Mouse (Mus musculus) midbrain, postnatal 0 days (tissue): ENCODE results near the gene Plcz1. TPM values are rescaled to one million over a fixed set of nuclear protein-coding genes. Genes with fewer than 3 reads are reported as not detected.

Experiments used
- ATAC-seq: fragments of 200-750 bp; cut with Nextera tagmentation; 2 replicates; pipeline ENCODE4 v1.8.0; 2017; ENCODE audit warnings: moderate number of reproducible peaks, mild to moderate bottlenecking, moderate TSS enrichment, moderate library complexity; ENCODE audit not compliant: low FRiP score
- DNase-seq: peaks from one replicate; pipeline ENCODE4 v3.0.0-alpha.2; 2015; ENCODE audit warnings: low spot score
- H3K27ac ChIP-seq: fragments of 300-500 bp; sonication (generic); 2 replicates; pipeline ENCODE4 v1.5.1; 2014; ENCODE audit warnings: low read depth, mild to moderate bottlenecking, low read length, mixed read lengths
- H3K27me3 ChIP-seq: fragments of 300-500 bp; sonication (generic); 2 replicates; pipeline ENCODE4 v1.6.1; 2014; ENCODE audit warnings: low read length, control low read depth, mixed read lengths; ENCODE audit not compliant: insufficient read depth
- H3K36me3 ChIP-seq: fragments of 300-500 bp; sonication (generic); 2 replicates; pipeline ENCODE4 v1.6.1; 2014; ENCODE audit warnings: low read length, control low read depth, mixed read lengths; ENCODE audit not compliant: insufficient read depth
- H3K4me1 ChIP-seq: fragments of 300-500 bp; sonication (generic); 2 replicates; pipeline ENCODE4 v1.6.1; 2014; ENCODE audit warnings: mild to moderate bottlenecking, control low read depth, antibody characterized with exemption, low read length, mixed read lengths; ENCODE audit not compliant: insufficient read depth
- H3K4me2 ChIP-seq: fragments of 300-500 bp; sonication (generic); 2 replicates; pipeline ENCODE4 v1.6.1; 2014; ENCODE audit warnings: low read depth, mild to moderate bottlenecking, low read length, mixed read lengths; ENCODE audit not compliant: poor library complexity, severe bottlenecking
- H3K4me3 ChIP-seq: fragments of 300-500 bp; sonication (generic); 2 replicates; pipeline ENCODE4 v1.5.1; 2014; ENCODE audit warnings: low read depth, mild to moderate bottlenecking, low read length, moderate library complexity
- H3K9ac ChIP-seq: fragments of 300-500 bp; sonication (generic); replicated peaks from 2 replicates; pipeline ENCODE4 v1.6.1; 2014; ENCODE audit warnings: mild to moderate bottlenecking, low read length, moderate library complexity, mixed read lengths; ENCODE audit not compliant: poor library complexity, severe bottlenecking
- H3K9me3 ChIP-seq: fragments of 300-500 bp; sonication (generic); 2 replicates; pipeline ENCODE4 v1.6.1; 2016; ENCODE audit warnings: low read length, control low read depth
- CTCF ChIP-seq: IDR thresholded peaks from 2 replicates; pipeline ENCODE4 v1.5.1; 2016; ENCODE audit warnings: antibody characterized with exemption, mild to moderate bottlenecking
- WGBS: fragments of 180-500 bp; shearing (Covaris S2); extraction: QIAGEN DNeasy Blood & Tissue Kit; methylation state at CpG from one replicate; pipeline ENCODE4 v1.1.7; 2014; 5-methylcytosine and 5-hydroxymethylcytosine counted together
- polyA plus RNA-seq: library from polyadenylated mRNA; unstranded; fragments of >200 nt; fragmentation: Nextera tagmentation; extraction: Ambion mirVana; gene quantifications from 2 replicates; pipeline ENCODE4 v1.2.1, GENCODE M21; 2015
- total RNA-seq: library from RNA; depleted of rRNA; stranded (reverse); fragments of >200 nt; gene quantifications from 2 replicates; pipeline ENCODE4 v1.2.3, GENCODE M21; 2014

The Plcz1 gene
- total and polyA plus RNA-seq, 2 experiments from 2014 or later = 0.77 to 0.88 TPM

DNA sequence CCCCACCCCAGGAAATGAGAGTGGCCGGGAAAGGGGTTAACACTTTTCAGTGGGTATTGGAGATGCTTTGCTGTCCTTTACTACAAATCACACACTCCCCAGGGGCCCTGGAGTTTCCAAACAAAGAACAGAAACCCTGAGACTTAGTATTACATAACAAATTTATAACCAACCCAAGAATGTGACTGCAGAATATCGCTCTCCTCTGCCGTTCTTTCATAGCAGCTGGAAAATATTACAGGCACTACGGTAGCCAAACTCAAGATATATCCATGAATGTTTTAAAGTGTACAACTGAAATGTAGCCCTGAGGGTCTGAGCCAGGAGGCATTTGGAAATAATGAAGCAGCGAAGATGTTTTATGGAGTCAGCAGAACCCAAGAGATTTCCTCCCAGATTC is 10.2 kb upstream of the Plcz1 start:
- 84% methylated on average over 5 of the region's 5 CpGs for WGBS
- Histone ChIP-seq H3K4me1 (no peaks in the 10 kb centered on the region), H3K27me3 (no peaks in the 10 kb centered on the region), H3K9me3 (no peaks in the 10 kb centered on the region), H3K36me3 (no peaks in the 10 kb centered on the region), H3K4me3 (no peak overlapping the region), H3K9ac (no peak overlapping the region), H3K27ac (no peak overlapping the region), H3K4me2 (no peak overlapping the region)
- no peak for TF ChIP-seq CTCF
- DNase-seq = no peak
- no peak for ATAC-seq

DNA sequence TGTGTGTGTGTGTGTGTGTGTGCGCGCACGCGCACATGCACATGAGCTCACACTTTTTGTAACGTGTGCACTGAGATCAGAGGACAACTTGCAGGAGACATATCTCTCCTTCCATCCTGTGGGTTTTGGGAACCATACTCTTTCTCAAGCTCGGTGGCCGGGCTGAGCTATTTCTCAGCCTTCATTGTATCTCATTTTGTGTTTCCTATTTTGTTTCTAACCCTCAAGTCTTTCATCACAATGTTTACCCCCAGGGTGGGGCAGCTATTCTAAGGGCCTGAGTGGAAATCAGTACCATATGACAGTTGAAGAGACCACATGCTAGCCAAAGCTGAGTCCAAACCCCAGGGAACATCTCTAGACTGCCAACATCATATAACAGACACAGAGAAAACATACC is 305 bp downstream of the Plcz1 start, which contains the start of gene Capza3:
Gene Capza3, plus strand, starts transcription at position 301 of the 400 bp plus-strand sequence.
- no peak within 1 kb of the TSS for H3K9ac ChIP-seq
- no peaks in the 10 kb centered on the region for H3K9me3 ChIP-seq
- no peak for TF ChIP-seq CTCF
- no peak within 1 kb of the TSS for H3K4me2 ChIP-seq
- no peaks in the 10 kb centered on the region for H3K36me3 ChIP-seq
- no peak within 1 kb of the TSS for H3K27ac ChIP-seq
- no peaks in the 10 kb centered on the region for H3K4me1 ChIP-seq
- no peak for ATAC-seq
- H3K4me3 ChIP-seq = no peak within 1 kb of the TSS
- H3K27me3 ChIP-seq = no peaks in the 10 kb centered on the region
- no peak for DNase-seq
- 95% methylated on average over 7 of the region's 7 CpGs for WGBS

DNA sequence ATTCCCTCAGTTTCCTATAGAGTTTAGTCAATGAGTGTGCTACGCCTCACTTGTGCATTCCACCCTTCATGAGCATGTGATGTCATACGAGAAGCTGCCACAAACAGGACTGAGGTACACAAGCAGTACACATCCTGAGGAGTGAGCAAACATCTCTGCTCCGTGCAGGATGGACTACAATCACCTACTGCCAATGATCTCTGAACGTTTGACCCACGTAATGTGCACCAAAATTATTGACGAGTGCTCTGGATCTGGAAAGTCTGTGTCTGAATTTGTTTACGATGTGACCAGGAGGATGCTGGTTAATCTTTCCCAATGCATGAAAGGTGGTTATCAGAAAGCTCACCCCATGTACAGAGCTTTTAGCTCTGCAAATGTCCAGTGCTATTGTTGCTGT is 16.9 kb downstream of the Plcz1 start:
- DNase-seq (no peak), ATAC-seq (no peak)
- H3K36me3 ChIP-seq = no peaks in the 10 kb centered on the region
- H3K4me1 ChIP-seq = no peaks in the 10 kb centered on the region
- H3K9ac ChIP-seq = no peak overlapping the region
- 91% methylated on average over 7 of the region's 7 CpGs for WGBS
- no peak overlapping the region for H3K4me3 ChIP-seq
- H3K27ac ChIP-seq = no peak overlapping the region
- H3K27me3 ChIP-seq = no peaks in the 10 kb centered on the region
- TF ChIP-seq CTCF = no peak
- no peak overlapping the region for H3K4me2 ChIP-seq
- H3K9me3 ChIP-seq = no peaks in the 10 kb centered on the region

DNA sequence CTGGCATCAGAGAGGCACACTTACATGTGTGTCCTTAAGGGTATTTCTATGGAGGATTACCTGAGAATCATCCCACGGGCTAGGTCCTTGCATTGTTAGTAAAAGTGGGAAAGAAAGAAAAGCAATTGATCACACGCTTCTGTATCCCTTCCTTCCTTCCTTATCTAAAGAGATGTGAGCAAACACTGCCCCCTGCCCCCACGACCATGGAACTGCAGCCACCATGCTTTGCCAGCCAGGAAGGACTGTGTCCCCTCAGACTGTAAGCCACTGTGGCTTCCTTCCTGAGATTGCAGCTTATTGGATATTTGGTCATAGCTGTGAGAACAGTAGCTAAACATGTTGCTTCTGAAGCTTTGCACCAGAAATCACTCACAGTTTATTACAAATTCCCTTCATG is 36.1 kb downstream of the Plcz1 start:
- Histone ChIP-seq H3K4me3 (no peak overlapping the region), H3K36me3 (no peaks in the 10 kb centered on the region), H3K4me2 (no peak overlapping the region), H3K27me3 (no peaks in the 10 kb centered on the region), H3K27ac (no peak overlapping the region), H3K4me1 (no peaks in the 10 kb centered on the region), H3K9ac (no peak overlapping the region), H3K9me3 (no peaks in the 10 kb centered on the region)
- no peak for DNase-seq
- ATAC-seq = no peak
- 83% methylated on average over 3 of the region's 3 CpGs for WGBS
- no peak for TF ChIP-seq CTCF

DNA sequence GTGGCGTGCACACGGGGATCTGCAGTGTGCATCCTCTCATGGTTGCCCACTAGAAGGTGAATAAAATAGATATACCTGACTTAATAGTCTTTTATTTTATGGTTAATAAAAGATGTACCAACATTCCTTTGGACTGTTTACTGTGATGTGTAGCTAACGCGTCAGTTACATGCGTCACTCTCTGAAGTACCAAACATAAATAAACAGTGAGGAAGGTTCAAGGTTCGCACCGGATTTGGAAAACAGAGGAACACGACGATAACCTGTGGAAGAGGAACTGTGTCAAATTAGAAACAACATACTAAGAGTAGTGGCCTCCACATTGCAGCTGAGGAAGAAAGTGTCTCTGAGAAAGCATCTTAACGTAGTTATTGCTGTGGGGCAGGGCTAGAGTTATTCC is 51.7 kb downstream of the Plcz1 start:
- no peak overlapping the region for H3K4me3 ChIP-seq
- ATAC-seq (no peak), DNase-seq (no peak)
- 85% methylated on average over 10 of the region's 10 CpGs for WGBS
- H3K9ac ChIP-seq = no peak overlapping the region
- no peak overlapping the region for H3K27ac ChIP-seq
- no peaks in the 10 kb centered on the region for H3K36me3 ChIP-seq
- no peaks in the 10 kb centered on the region for H3K4me1 ChIP-seq
- no peaks in the 10 kb centered on the region for H3K27me3 ChIP-seq
- H3K9me3 ChIP-seq = no peaks in the 10 kb centered on the region
- TF ChIP-seq CTCF = no peak
- H3K4me2 ChIP-seq = no peak overlapping the region

DNA sequence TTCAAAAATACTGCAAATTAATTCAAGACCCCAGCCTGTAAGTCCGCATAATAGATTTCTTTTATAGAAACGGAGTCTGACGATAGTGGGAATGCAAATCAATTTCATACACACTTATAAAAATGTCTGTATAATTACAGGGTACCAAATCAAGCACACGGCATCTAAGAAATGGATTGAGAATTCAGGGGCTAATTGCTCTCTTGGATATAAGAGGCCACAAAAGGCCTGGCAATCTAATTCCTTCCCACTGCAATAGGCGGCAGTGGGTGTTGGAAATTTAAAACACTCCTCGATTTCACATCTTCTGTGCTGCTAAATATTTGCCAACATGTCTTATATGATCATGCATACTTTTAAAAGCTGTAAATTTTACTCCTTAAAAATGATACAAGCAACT is 52.2 kb downstream of the Plcz1 start:
- Histone ChIP-seq H3K9me3 (no peaks in the 10 kb centered on the region), H3K27me3 (no peaks in the 10 kb centered on the region), H3K4me3 (no peak overlapping the region), H3K4me1 (no peaks in the 10 kb centered on the region), H3K27ac (no peak overlapping the region), H3K9ac (no peak overlapping the region), H3K36me3 (no peaks in the 10 kb centered on the region), H3K4me2 (no peak overlapping the region)
- 34% methylated on average over 6 of the region's 6 CpGs for WGBS
- no peak for DNase-seq
- ATAC-seq = no peak
- no peak for TF ChIP-seq CTCF
